Mouse (Mus musculus) adrenal gland, postnatal 14 days (tissue): Measurements from ENCODE around the gene Ccar1. TPM values are rescaled to one million over a fixed set of nuclear protein-coding genes. Genes with fewer than 3 reads are reported as not detected.
"Not testable (repeated sequence)": the region's sequence is repeated elsewhere in the genome, so short reads cannot be mapped to it uniquely, and the experiment has no call there.

Experiments
- DNase-seq: peaks from one replicate; pipeline ENCODE4 v3.0.0; 2021; ENCODE audit warnings: mixed read lengths
- total RNA-seq: library from RNA; stranded (reverse); gene quantifications from 2 replicates; pipeline ENCODE4 v1.2.3, GENCODE M21; 2021

Gene Ccar1
- total RNA-seq, 1 experiment from 2014 or later = 81.6 TPM

DNA sequence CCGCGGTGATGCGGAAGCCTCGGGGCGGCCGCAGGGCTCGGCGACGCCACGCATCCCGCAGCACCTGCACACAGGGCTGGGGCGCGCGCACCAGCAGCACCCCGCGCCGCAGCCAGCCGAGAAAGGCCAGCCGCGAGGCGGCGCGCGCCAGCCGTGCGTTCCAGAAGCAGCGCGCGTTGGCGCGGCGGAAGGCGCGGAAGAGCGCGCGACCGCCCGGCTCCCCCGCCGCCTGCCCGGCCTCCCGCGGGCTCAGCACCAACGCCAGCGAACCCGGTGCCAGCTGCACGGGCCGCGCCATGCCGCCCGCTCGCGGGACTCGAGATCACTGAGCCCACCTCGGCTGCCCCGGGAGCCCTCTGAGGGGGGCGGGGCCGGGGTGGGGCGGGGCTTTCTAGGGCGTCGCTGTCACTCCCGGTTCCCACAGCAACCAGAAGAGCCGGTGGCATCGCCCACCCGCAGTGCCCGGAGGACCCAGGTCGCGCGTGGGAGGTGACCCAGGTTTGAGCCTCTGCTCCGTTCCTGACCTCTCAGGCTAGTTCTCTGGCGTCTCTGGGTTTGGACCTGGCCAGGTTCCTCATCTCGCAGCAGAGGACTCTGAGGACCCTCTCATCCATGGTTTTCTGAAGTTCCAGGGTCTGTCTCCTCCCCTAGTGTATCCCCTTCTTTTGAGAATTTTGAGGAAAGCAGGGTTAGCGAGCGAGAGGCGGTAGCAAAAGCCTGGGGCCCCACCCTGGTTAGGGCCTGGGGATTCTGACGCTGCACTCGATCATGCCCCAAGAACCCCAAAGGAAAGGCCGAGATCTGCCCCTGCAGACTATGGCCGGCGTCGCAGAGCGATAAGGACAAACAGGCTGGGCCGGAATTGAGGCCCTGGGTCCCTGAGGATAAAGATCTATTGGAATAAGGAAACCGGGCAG, 66.1 kb downstream of the Ccar1 start, which contains the start of gene Stox1:
Gene Stox1, minus strand, starts transcription at position 358 of the 917 bp plus-strand sequence.
- peak; percentile 77 for DNase-seq

GRCm38 (mm10) chr10:62724936-62725335, 67.2 kb downstream of the Ccar1 start:
- DNase-seq = no peak

DNA sequence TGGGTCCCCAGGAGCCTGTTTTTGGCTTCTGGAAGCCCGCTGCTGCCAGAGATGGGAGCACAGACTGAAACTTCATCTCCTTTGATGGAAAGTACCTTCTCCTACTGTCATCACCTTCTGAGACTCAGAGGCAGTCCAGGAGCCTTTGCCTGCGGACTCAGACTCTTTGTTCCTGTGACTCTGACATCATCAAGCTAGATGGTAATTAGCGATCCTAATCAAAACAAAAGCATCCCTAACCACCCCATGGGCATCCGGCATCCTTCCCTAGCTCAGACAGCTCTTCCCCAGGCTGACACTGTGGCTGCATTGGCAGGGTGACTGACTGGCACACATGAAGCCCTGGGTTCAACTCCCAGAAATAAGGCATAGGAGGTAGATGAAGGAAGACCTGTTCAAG, 69.4 kb downstream of the Ccar1 start:
- DNase-seq = no peak

GRCm38 (mm10) chr10:62720574-62720973, 71.5 kb downstream of the Ccar1 start:
- not testable (repeated sequence) for DNase-seq

GRCm38 (mm10) chr10:62713457-62713856, 78.6 kb downstream of the Ccar1 start:
- no peak for DNase-seq

DNA sequence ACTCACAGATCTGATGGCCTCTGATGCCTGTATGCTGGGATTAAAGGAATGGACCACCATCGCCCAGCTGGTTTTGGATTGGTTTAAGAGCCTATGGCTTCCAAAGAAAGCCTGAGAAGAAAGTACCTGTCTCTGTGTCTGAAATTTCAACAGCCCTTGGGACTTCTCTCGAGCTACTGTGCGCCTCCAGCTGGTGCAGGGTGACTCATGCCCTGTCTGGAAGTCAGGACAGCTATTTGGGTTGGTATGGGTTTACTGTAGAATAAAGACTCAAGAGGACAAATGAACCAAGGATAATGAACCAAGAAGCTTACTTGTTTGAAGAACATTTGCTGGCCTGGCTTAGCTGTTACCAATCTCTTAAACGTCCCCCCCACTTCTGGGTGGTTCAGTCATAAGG, 88.5 kb downstream of the Ccar1 start:
- DNase-seq = no peak

GRCm38 (mm10) chr10:62702436-62702835, 89.7 kb downstream of the Ccar1 start:
- DNase-seq = no peak

Other genes starting within 250 kb of the Ccar1 start
- 34.8 and 38.5 TPM in 2 replicates for gene Kif1bp, start 213.8 kb downstream of the Ccar1 start, total RNA-seq
- 74.2 and 78.8 TPM in 2 replicates for gene Ddx21, start 190.0 kb downstream of the Ccar1 start, total RNA-seq
- 107 and 121 TPM in 2 replicates for gene Ddx50, start 141.1 kb downstream of the Ccar1 start, total RNA-seq
- 1.2 and 1.5 TPM in 2 replicates for gene Stox1, start 66.2 kb downstream of the Ccar1 start, total RNA-seq
- 7.2 and 11.0 TPM in 2 replicates for gene Tet1, start 116.7 kb upstream of the Ccar1 start, total RNA-seq
- 36.9 and 39.0 TPM in 2 replicates for gene Slc25a16, start 128.3 kb upstream of the Ccar1 start, total RNA-seq
- 3.8 and 3.9 TPM in 2 replicates for gene Dna2, start 154.7 kb upstream of the Ccar1 start, total RNA-seq
- 14.8 and 20.9 TPM in 2 replicates for gene Rufy2, start 187.9 kb upstream of the Ccar1 start, total RNA-seq
- gene Hnrnph3, start 231.9 kb upstream of the Ccar1 start, total RNA-seq = 49.2 and 56.0 TPM in 2 replicates
- gene Pbld2, start 232.0 kb upstream of the Ccar1 start, total RNA-seq = 4.6 and 8.7 TPM in 2 replicates